Mouse (Mus musculus) layer of hippocampus, adult 9-10 months (tissue): ENCODE measurements around the gene Gm11985.

ENCODE experiments used
- DNase-seq: peaks from one replicate; pipeline ENCODE4 v3.0.0; 2022; ENCODE audit warnings: low spot score

Gene Gm11985

GRCm38 (mm10) chr11:7199736-7200392 lies 11.5 kb upstream of the Gm11985 start:
- DNase-seq = no peak

- no peak for DNase-seq
These were observed 10.3 kb upstream of the Gm11985 start for GRCm38 (mm10) chr11:7198481-7199256.

GRCm38 (mm10) chr11:7198006-7198405 lies 9.6 kb upstream of the Gm11985 start:
- no peak for DNase-seq

GRCm38 (mm10) chr11:7197491-7197941 lies 9.1 kb upstream of the Gm11985 start, which contains the start of gene Igfbp1:
Gene Igfbp1, plus strand, starts transcription at chr11:7197782.
- DNase-seq = no peak

GRCm38 (mm10) chr11:7195312-7195685 lies 6.9 kb upstream of the Gm11985 start:
- DNase-seq = no peak

GRCm38 (mm10) chr11:7194432-7195311 lies 6.3 kb upstream of the Gm11985 start:
- DNase-seq = no peak

- DNase-seq = no peak
These were observed 4.8 kb upstream of the Gm11985 start for GRCm38 (mm10) chr11:7193134-7193533.

GRCm38 (mm10) chr11:7192710-7193109 lies 4.3 kb upstream of the Gm11985 start:
- DNase-seq = no peak

- no peak for DNase-seq
These were observed 897 bp downstream of the Gm11985 start for GRCm38 (mm10) chr11:7187472-7187871.

- DNase-seq = no peak
These were observed 3.9 kb downstream of the Gm11985 start for GRCm38 (mm10) chr11:7184420-7184819.

GRCm38 (mm10) chr11:7182409-7183042 lies 5.8 kb downstream of the Gm11985 start:
- DNase-seq = no peak

- no peak for DNase-seq
These were observed 9.1 kb downstream of the Gm11985 start for GRCm38 (mm10) chr11:7179276-7179675.

GRCm38 (mm10) chr11:7178724-7179123 lies 9.6 kb downstream of the Gm11985 start:
- DNase-seq = no peak

- DNase-seq = no peak
These were observed 14.7 kb downstream of the Gm11985 start for GRCm38 (mm10) chr11:7173664-7174063.

GRCm38 (mm10) chr11:7169645-7170044 lies 18.7 kb downstream of the Gm11985 start:
- DNase-seq = no peak

GRCm38 (mm10) chr11:7164416-7164815 lies 24.0 kb downstream of the Gm11985 start:
- no peak for DNase-seq

- DNase-seq = peak; percentile 20
These were observed 26.7 kb downstream of the Gm11985 start for GRCm38 (mm10) chr11:7161502-7162174.

GRCm38 (mm10) chr11:7160637-7161101 lies 27.7 kb downstream of the Gm11985 start:
- no peak for DNase-seq

GRCm38 (mm10) chr11:7160146-7160545 lies 28.2 kb downstream of the Gm11985 start:
- no peak for DNase-seq

- no peak for DNase-seq
These were observed 30.2 kb downstream of the Gm11985 start for GRCm38 (mm10) chr11:7158196-7158595.

- no peak for DNase-seq
These were observed 31.9 kb downstream of the Gm11985 start for GRCm38 (mm10) chr11:7156427-7156826.
